Mouse (Mus musculus): ENCODE measurements at regions not wholly inside any gene's neighbourhood (a gene's known extent, or its start where the extent isn't known, plus 50 kb on each side); places are given as distances from the start of the nearest gene placed in this dataset.
A peak's percentile ranks its signal among the peaks of the same experiment; 100 is the strongest.
"Not testable (repeated sequence)": the region's sequence is repeated elsewhere in the genome, so short reads cannot be mapped to it uniquely, and the experiment has no call there.

- DNase-seq (ENCODE audit: low spot score in 2 of 2) = no peak
- intact Hi-C loops (cut with DNase I) = no loop called here
These were observed 781.7 kb upstream of the Man1a start for GRCm38 (mm10) chr10:54858075-54858474.

- intact Hi-C loops (cut with DNase I) = no loop called here
- DNase-seq (ENCODE audit: low spot score in 2 of 2) = no peak
These were observed 765.2 kb upstream of the Man1a start for GRCm38 (mm10) chr10:54841591-54841990.

- intact Hi-C loops (cut with DNase I) = no loop called here
- no peak for DNase-seq (ENCODE audit: low spot score in 2 of 2)
These were observed 762.6 kb upstream of the Man1a start for GRCm38 (mm10) chr10:54839008-54839407.

GRCm38 (mm10) chr10:54814604-54815122 is 738.3 kb upstream of the Man1a start:
- DNase-seq (ENCODE audit: low spot score in 2 of 2) = no peak
- intact Hi-C loops (cut with DNase I) = no loop called here

- intact Hi-C loops (cut with DNase I) = no loop called here
- DNase-seq (ENCODE audit: low spot score in 2 of 2) = no peak
These were observed 723.2 kb upstream of the Man1a start for GRCm38 (mm10) chr10:54799478-54800196.

- peak in 1 of 2 experiments; percentile 1 for DNase-seq (ENCODE audit: low spot score in 2 of 2)
- intact Hi-C loops (cut with DNase I) = no loop called here
These were observed 720.9 kb upstream of the Man1a start for GRCm38 (mm10) chr10:54797306-54797705.

- no peak for DNase-seq (ENCODE audit: low spot score in 2 of 2)
- intact Hi-C loops (cut with DNase I) = no loop called here
These were observed 684.7 kb upstream of the Man1a start for GRCm38 (mm10) chr10:54761084-54761483.

GRCm38 (mm10) chr10:54749239-54749638 is 672.8 kb upstream of the Man1a start:
- DNase-seq (ENCODE audit: low spot score in 2 of 2) = no peak
- intact Hi-C loops (cut with DNase I) = no loop called here

- intact Hi-C loops (cut with DNase I) = no loop called here
- DNase-seq (ENCODE audit: low spot score in 2 of 2) = no peak
These were observed 660.7 kb upstream of the Man1a start for GRCm38 (mm10) chr10:54737108-54737507.

GRCm38 (mm10) chr10:54712684-54713083 is 636.3 kb upstream of the Man1a start:
- intact Hi-C loops (cut with DNase I) = no loop called here
- peak; percentile 5 to 7 for DNase-seq (ENCODE audit: low spot score in 2 of 2)

- DNase-seq (ENCODE audit: low spot score in 2 of 2); intact Hi-C loops (cut with DNase I): not testable (repeated sequence)
These were observed 591.4 kb upstream of the Man1a start for GRCm38 (mm10) chr10:54667791-54668190.

Measured in left cerebral cortex, postnatal 14 days (tissue).